Mouse (Mus musculus) thymus, postnatal 4 days (tissue): Measurements from ENCODE around the gene Prlh.

Experiments
- DNase-seq: peaks from one replicate; pipeline ENCODE4 v3.0.0; 2021

The Prlh gene

DNA sequence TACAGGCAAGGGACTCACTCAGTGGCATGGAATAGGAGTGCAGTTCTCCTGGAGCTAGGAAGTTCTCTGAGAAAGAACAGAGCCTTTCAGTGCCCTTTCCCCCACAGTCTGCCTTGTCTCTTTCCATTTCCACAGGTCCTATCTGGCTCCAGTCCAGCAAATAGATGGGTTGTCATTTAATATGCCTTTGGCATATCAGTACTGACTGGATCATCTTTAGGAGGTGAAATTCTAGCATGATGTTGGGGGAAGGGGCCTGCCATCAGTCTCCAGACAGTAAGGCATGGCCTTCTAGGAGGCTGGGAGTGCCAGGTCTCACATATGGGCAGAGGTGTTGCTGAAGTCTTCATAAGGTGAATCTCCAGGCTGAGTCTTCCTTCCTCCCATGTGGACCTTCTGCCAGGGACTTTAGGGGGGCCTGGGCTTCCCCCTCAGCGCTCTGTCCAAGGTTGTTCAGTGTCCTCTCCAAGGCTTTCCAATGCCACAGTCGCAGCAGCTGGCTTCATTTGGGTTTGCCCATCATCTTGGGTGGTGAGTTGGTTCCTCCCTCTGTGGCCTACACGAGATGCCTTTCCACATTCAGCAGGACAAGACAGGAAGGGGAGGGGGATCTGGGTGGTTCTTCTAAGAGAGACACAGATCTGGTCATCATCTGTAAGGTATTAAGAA, 49.1 kb downstream of the Prlh start:
- no peak for DNase-seq

DNA sequence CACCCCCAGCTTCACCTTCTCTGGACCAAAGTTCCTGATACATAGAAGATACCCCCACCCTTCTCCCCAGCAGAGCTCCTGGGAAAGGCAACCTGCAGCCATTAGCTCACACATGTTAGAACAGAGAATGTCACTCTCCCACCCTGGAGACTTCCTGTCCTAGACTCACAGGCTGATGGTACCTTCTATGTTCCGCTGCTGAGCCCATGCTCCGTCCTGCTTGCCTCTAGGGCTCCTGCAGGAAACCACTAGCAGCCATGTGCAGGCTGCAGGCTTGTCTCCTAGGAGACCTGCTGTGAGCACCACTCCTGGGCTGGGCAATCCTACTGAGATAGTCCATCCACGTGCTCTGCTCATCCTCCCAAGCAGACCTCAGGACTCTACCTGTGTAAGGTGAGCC, 49.7 kb downstream of the Prlh start:
- DNase-seq: no peak
